Mouse (Mus musculus): Measurements from ENCODE around the gene Olfr761.
"Not testable (repeated sequence)": the region's sequence is repeated elsewhere in the genome, so short reads cannot be mapped to it uniquely, and the experiment has no call there.

Gene Olfr761

GRCm38 (mm10) chr17:37952979-37953378, at the start of gene Olfr761:
Gene Olfr761 (minus strand): TSS chr17:37953079.
- no peak for DNase-seq (ENCODE audit: low spot score in 2 of 2)

GRCm38 (mm10) chr17:37995635-37996307, 42.9 kb upstream of the Olfr761 start:
- DNase-seq (ENCODE audit: low spot score in 2 of 2), result no peak

GRCm38 (mm10) chr17:37990453-37990961, 37.6 kb upstream of the Olfr761 start:
- no peak for DNase-seq (ENCODE audit: low spot score in 2 of 2)

GRCm38 (mm10) chr17:37973591-37973990, 20.7 kb upstream of the Olfr761 start:
- no peak for DNase-seq (ENCODE audit: low spot score in 2 of 2)

GRCm38 (mm10) chr17:37920248-37920647, 32.6 kb downstream of the Olfr761 start, which contains the start of gene Olfr128:
Gene Olfr128 (plus strand): TSS chr17:37920548.
- no peak for DNase-seq (ENCODE audit: low spot score in 2 of 2)

GRCm38 (mm10) chr17:37906821-37907220, 46.1 kb downstream of the Olfr761 start:
- DNase-seq (ENCODE audit: low spot score in 2 of 2), result not testable (repeated sequence)
